In genomic region chr10:121580381-121580780, GRCm38 (mm10) we compare ENCODE assay signal across 19 mouse cellular contexts.
"Had no signal": no experiment of that assay in that cellular context is flagged by ENCODE, and none has a peak within 500 bp of the region (broad histone marks: within the 10 kb centered on the region; RNA-seq: fewer than 3 reads in every experiment).

No protein-coding gene starts in this region.

- H3K4me3 ChIP-seq: limb, embryonic 12.5 days; limb, embryonic 15.5 days; liver, embryonic 13.5 days; midbrain, embryonic 12.5 days; midbrain, embryonic 15.5 days; neural tube, embryonic 12.5 days; neural tube, embryonic 15.5 days had no signal

- H3K9me3 ChIP-seq: limb, embryonic 12.5 days; limb, embryonic 15.5 days; liver, embryonic 13.5 days; midbrain, embryonic 12.5 days; midbrain, embryonic 15.5 days; neural tube, embryonic 12.5 days; neural tube, embryonic 15.5 days had no signal

- DNase-seq: kidney, adult 18-20 months; kidney, adult 9 months; kidney, postnatal 14 days; kidney, postnatal 4 days; left cerebral cortex, postnatal 4 days; liver, embryonic 13.5 days; lung, adult 2 months; lung, postnatal 14 days; right cerebral cortex, adult 18-20 months; right cerebral cortex, postnatal 25 days; thymus, adult 18-20 months; thymus, postnatal 36 days had no signal

- H3K9ac ChIP-seq: limb, embryonic 12.5 days; limb, embryonic 15.5 days; liver, embryonic 13.5 days; midbrain, embryonic 12.5 days; midbrain, embryonic 15.5 days; neural tube, embryonic 12.5 days; neural tube, embryonic 15.5 days had no signal

- ATAC-seq: midbrain, embryonic 15.5 days had no signal

- H3K27ac ChIP-seq: limb, embryonic 12.5 days; limb, embryonic 15.5 days; liver, embryonic 13.5 days; macrophage; midbrain, embryonic 12.5 days; midbrain, embryonic 15.5 days; neural tube, embryonic 12.5 days; neural tube, embryonic 15.5 days had no signal

- H3K4me2 ChIP-seq: limb, embryonic 12.5 days; limb, embryonic 15.5 days; liver, embryonic 13.5 days; midbrain, embryonic 12.5 days; midbrain, embryonic 15.5 days; neural tube, embryonic 12.5 days; neural tube, embryonic 15.5 days had no signal

- H3K27me3 ChIP-seq: limb, embryonic 12.5 days; limb, embryonic 15.5 days; liver, embryonic 13.5 days; midbrain, embryonic 12.5 days; midbrain, embryonic 15.5 days; neural tube, embryonic 12.5 days; neural tube, embryonic 15.5 days had no signal
